ENCODE assay signal across 8 mouse cellular contexts in genomic region chr4:129542592-129543141, GRCm38 (mm10). TPM values are rescaled to one million over a fixed set of nuclear protein-coding genes. Genes with fewer than 3 reads are reported as not detected.
DNase-seq lines count a peak whose midpoint lies in the region; ATAC-seq lines count a peak whose summit lies in the region.

Hdac1 (minus strand) TSS chr4:129542713.

- ATAC-seq in heart, embryonic 13.5 days (ENCODE audit: extremely low read depth, insufficient number of reproducible peaks, low FRiP score, low TSS enrichment) = peak; percentile 100
- ATAC-seq in liver, embryonic 12.5 days = peak; percentile 99
- ATAC-seq in stomach, embryonic 15.5 days (ENCODE audit: insufficient read depth, low FRiP score, low read depth) = peak; percentile 99

- peak within 1 kb of the TSS; percentile 41 for H3K27ac ChIP-seq in brown adipose tissue, adult 24 weeks (replicated peaks; ENCODE audit: low read depth, low read length)
- peak within 1 kb of the TSS; percentile 86 for H3K27ac ChIP-seq in heart, embryonic 13.5 days (replicated peaks)
- H3K27ac ChIP-seq in liver, embryonic 12.5 days = peak within 1 kb of the TSS; percentile 91
- H3K27ac ChIP-seq in stomach, embryonic 15.5 days = peak within 1 kb of the TSS; percentile 80

- peaks cover 12% of the 10 kb centered on the region for H3K4me1 ChIP-seq in brown adipose tissue, adult 24 weeks (ENCODE audit: control insufficient read depth, insufficient read depth, insufficient read length, low read length)
- peaks cover 23% of the 10 kb centered on the region for H3K4me1 ChIP-seq in heart, embryonic 13.5 days
- H3K4me1 ChIP-seq in liver, embryonic 12.5 days = peaks cover 53% of the 10 kb centered on the region
- peaks cover 15% of the 10 kb centered on the region; the same call in 1 of the 2 replicates for H3K4me1 ChIP-seq in stomach, embryonic 15.5 days

- peak within 1 kb of the TSS; percentile 97 for H3K9ac ChIP-seq in heart, embryonic 13.5 days
- peak within 1 kb of the TSS; percentile 93 for H3K9ac ChIP-seq in liver, embryonic 12.5 days
- H3K9ac ChIP-seq in stomach, embryonic 15.5 days = peak within 1 kb of the TSS; percentile 57

- WGBS in heart, embryonic 13.5 days = 2% methylated on average over 46 of the region's 46 CpGs
- 1% methylated on average over 45 of the region's 46 CpGs for WGBS in liver, embryonic 12.5 days (ENCODE audit: insufficient replicate concordance)
- under 1% methylated on average over 46 of the region's 46 CpGs for WGBS in stomach, embryonic 15.5 days

- H3K27me3 ChIP-seq in heart, embryonic 13.5 days (replicated peaks) = no peaks in the 10 kb centered on the region
- no peaks in the 10 kb centered on the region for H3K27me3 ChIP-seq in liver, embryonic 12.5 days (replicated peaks)
- no peaks in the 10 kb centered on the region for H3K27me3 ChIP-seq in stomach, embryonic 15.5 days (replicated peaks)

- peak within 1 kb of the TSS; percentile 88 for H3K4me2 ChIP-seq in heart, embryonic 13.5 days
- peak within 1 kb of the TSS; percentile 79 for H3K4me2 ChIP-seq in liver, embryonic 12.5 days
- peak within 1 kb of the TSS; percentile 75 for H3K4me2 ChIP-seq in stomach, embryonic 15.5 days

- H3K4me3 ChIP-seq in brown adipose tissue, adult 24 weeks (ENCODE audit: insufficient read depth, low read depth, low read length) = peak within 1 kb of the TSS; percentile 71
- H3K4me3 ChIP-seq in heart, embryonic 13.5 days = peak within 1 kb of the TSS; percentile 91
- peak within 1 kb of the TSS; percentile 82 for H3K4me3 ChIP-seq in liver, embryonic 12.5 days
- H3K4me3 ChIP-seq in stomach, embryonic 15.5 days (replicated peaks) = peak within 1 kb of the TSS; percentile 82

- peaks cover 19% of the 10 kb centered on the region for H3K36me3 ChIP-seq in heart, embryonic 13.5 days
- peaks cover 26% of the 10 kb centered on the region for H3K36me3 ChIP-seq in liver, embryonic 12.5 days
- peaks cover 12% of the 10 kb centered on the region; the same call in 1 of the 2 replicates for H3K36me3 ChIP-seq in stomach, embryonic 15.5 days

- H3K9me3 ChIP-seq in heart, embryonic 13.5 days = no peaks in the 10 kb centered on the region
- no peaks in the 10 kb centered on the region for H3K9me3 ChIP-seq in liver, embryonic 12.5 days (replicated peaks)
- no peaks in the 10 kb centered on the region for H3K9me3 ChIP-seq in stomach, embryonic 15.5 days

- peak; percentile 96 for DNase-seq in CD4-positive, CD25-positive, alpha-beta regulatory T cell, adult 2 months (ENCODE audit: low read depth, low spot score)
- DNase-seq in fat pad, adult 2 months (ENCODE audit: extremely low read depth, low read depth, low spot score) = peak; percentile 63
- peak; percentile 99 for DNase-seq in kidney, postnatal 10 days
- peak; percentile 95 to 96 for DNase-seq in natural killer cell, adult 2 months (ENCODE audit: low spot score in 2 of 2)

RNA-seq across cellular contexts. Expression of gene Hdac1, which starts in this region (rescaled TPM):
- 46.2 and 49.1 TPM in 2 replicates for polyA plus RNA-seq in brown adipose tissue, adult 24 weeks (2012; ENCODE audit: insufficient read depth, insufficient read length, missing spikeins)
- polyA plus RNA-seq in heart, embryonic 13.5 days (2015; fragmentation: Nextera tagmentation; extraction: Ambion mirVana) = 127 and 141 TPM in 2 replicates
- polyA plus RNA-seq in liver, embryonic 12.5 days (2016; fragmentation: Nextera tagmentation; extraction: Ambion mirVana) = 140 and 145 TPM in 2 replicates
- 197 and 200 TPM in 2 replicates for polyA plus RNA-seq in stomach, embryonic 15.5 days (2015; fragmentation: Nextera tagmentation; extraction: Ambion mirVana)

Comparison
In these comparisons a context has a peak if more than half of its experiments do, and no peak if none do; other contexts are left out.
1. Peak in every context shown above with its lines: DNase-seq, ATAC-seq, H3K4me3 ChIP-seq and H3K27ac ChIP-seq.
2. H3K27ac ChIP-seq: peak in every context shown above with its lines; median percentile 91 in liver, embryonic 12.5 days; 86 in heart, embryonic 13.5 days; 80 in stomach, embryonic 15.5 days; 41 in brown adipose tissue, adult 24 weeks.